ENCODE assay signal across 32 mouse cellular contexts in the genomic region with DNA sequence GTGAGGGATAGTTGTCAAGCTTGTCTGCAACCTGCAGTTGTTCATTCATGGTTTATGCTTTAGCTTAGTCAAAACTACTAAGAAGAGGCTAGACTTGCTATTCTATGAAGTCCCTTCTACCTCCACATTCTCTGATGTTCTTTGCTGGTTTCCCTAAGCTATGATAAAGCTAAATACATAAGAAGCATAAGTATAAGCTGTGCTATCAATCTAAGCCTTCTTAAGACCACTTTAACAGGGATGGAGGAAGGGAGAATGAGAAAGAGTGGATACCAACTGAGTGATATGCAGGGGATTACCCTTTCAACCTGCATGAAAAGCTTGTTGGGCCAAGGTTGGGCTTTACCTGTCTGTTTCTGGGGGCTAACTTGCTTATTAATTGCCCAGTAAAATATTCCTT. TPM values are rescaled to one million over a fixed set of nuclear protein-coding genes. Genes with fewer than 3 reads are reported as not detected.
"Had no signal": no experiment of that assay in that cellular context is flagged by ENCODE, and none has a peak within 500 bp of the region (broad histone marks: within the 10 kb centered on the region; RNA-seq: fewer than 3 reads in every experiment).

No protein-coding gene starts in this region.

- H3K27ac ChIP-seq: embryonic facial prominence, embryonic 10.5 days; embryonic facial prominence, embryonic 12.5 days; embryonic facial prominence, embryonic 13.5 days; embryonic facial prominence, embryonic 15.5 days; forebrain, embryonic 10.5 days; gastrocnemius, adult 2 months had no signal

- H3K9ac ChIP-seq: embryonic facial prominence, embryonic 12.5 days; embryonic facial prominence, embryonic 13.5 days; embryonic facial prominence, embryonic 15.5 days; forebrain, embryonic 12.5 days; forebrain, embryonic 13.5 days; forebrain, embryonic 15.5 days; forebrain, postnatal 0 days had no signal

- H3K36me3 ChIP-seq: embryonic facial prominence, embryonic 10.5 days; embryonic facial prominence, embryonic 12.5 days; embryonic facial prominence, embryonic 13.5 days; embryonic facial prominence, embryonic 15.5 days; forebrain, embryonic 10.5 days; forebrain, embryonic 12.5 days; forebrain, embryonic 15.5 days had no signal

- ATAC-seq: forebrain, embryonic 15.5 days; forebrain, postnatal 0 days had no signal

- DNase-seq: cerebellum, adult 18-20 months; cerebellum, adult 2 months; cerebellum, adult 8-10 months; cerebellum, adult 9-10 months; cerebellum, adult 9-11 months; cerebellum, postnatal 10 days; cerebellum, postnatal 14 days; cerebellum, postnatal 25 days; cerebellum, postnatal 36 days; embryo, embryonic 11 days; forebrain, postnatal 0 days; gastrocnemius, adult 2 months; gastrocnemius, postnatal 10 days; gastrocnemius, postnatal 14 days; gastrocnemius, postnatal 25 days; gastrocnemius, postnatal 36 days; heart, adult 11 months; heart, adult 18-20 months had no signal

- H3K9me3 ChIP-seq: embryonic facial prominence, embryonic 10.5 days; embryonic facial prominence, embryonic 12.5 days; embryonic facial prominence, embryonic 13.5 days; embryonic facial prominence, embryonic 15.5 days; forebrain, embryonic 10.5 days; forebrain, embryonic 12.5 days; forebrain, embryonic 13.5 days; forebrain, embryonic 15.5 days had no signal

- H3K4me2 ChIP-seq: embryonic facial prominence, embryonic 12.5 days; embryonic facial prominence, embryonic 13.5 days; embryonic facial prominence, embryonic 15.5 days; forebrain, embryonic 12.5 days; forebrain, embryonic 13.5 days; forebrain, embryonic 15.5 days had no signal

- H3K4me3 ChIP-seq: embryonic facial prominence, embryonic 10.5 days; embryonic facial prominence, embryonic 12.5 days; embryonic facial prominence, embryonic 13.5 days; embryonic facial prominence, embryonic 15.5 days; erythroblast, embryonic 14.5 days; forebrain, embryonic 10.5 days; forebrain, embryonic 12.5 days; forebrain, embryonic 13.5 days; forebrain, embryonic 15.5 days; gastrocnemius, adult 2 months had no signal

- H3K27me3 ChIP-seq: embryonic facial prominence, embryonic 12.5 days; embryonic facial prominence, embryonic 13.5 days; embryonic facial prominence, embryonic 15.5 days; forebrain, embryonic 12.5 days; forebrain, embryonic 13.5 days; forebrain, embryonic 15.5 days had no signal

RNA-seq across cellular contexts. Expression of a gene that starts 33.9 kb away (rescaled TPM):
- total RNA-seq: common myeloid progenitor, adult 5-6 weeks; gastrocnemius, adult 18-20 months; gastrocnemius, adult 2 months; gastrocnemius, adult 8-10 months; gastrocnemius, postnatal 10 days; gastrocnemius, postnatal 14 days; gastrocnemius, postnatal 25 days; gastrocnemius, postnatal 36 days; granulocyte monocyte progenitor cell, adult 5-6 weeks had no signal
- polyA plus RNA-seq: erythroblast, embryonic 14.5 days; gonadal fat pad, adult 2 months had no signal
